Mouse (Mus musculus): ENCODE measurements at regions not wholly inside any gene's neighbourhood (a gene's known extent, or its start where the extent isn't known, plus 50 kb on each side); places are given as distances from the start of the nearest gene placed in this dataset.
A peak's percentile ranks its signal among the peaks of the same experiment; 100 is the strongest.
"Not testable (repeated sequence)": the region's sequence is repeated elsewhere in the genome, so short reads cannot be mapped to it uniquely, and the experiment has no call there.

DNA sequence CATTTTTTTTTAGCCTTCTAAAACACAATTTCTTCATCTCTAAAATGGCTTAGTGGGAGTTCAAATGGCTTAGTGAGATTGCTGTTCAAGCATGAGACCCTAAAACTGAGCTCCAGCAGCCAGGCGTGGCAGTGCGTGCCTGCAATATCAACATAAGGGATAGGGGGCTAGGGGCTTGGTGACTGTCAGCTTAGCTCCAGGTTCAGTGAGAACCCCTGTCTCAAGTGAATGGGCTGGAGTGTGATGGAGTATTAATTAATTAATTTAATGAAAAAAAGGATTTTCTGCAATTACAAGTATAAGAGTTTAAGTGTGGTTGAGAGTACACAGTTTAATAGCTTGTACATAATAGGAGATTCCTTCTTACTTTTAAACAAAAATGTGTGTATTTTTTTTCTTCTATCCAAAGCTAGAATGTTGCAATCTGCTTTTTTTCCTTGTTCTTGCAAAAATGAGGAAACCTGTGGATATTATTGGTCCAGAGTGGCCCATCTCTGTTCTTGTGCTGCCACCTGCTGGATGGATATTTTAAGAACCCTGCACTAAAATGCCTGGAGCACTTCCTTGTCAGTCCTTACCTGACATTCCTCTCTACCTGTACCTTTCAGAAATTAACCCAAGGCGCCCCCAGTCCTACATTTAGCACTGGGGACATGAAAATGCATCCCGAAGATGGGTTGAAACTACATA is 54.0 kb upstream of the Usp47 start:
- peak; percentile 17 to 45 for DNase-seq (ENCODE audit: low spot score in 2 of 2)

- no peak for DNase-seq (ENCODE audit: low spot score in 2 of 2)
These were observed 55.0 kb upstream of the Usp47 start for GRCm38 (mm10) chr7:111968261-111968660.

- DNase-seq (ENCODE audit: low spot score in 2 of 2): no peak
These were observed 56.6 kb upstream of the Usp47 start for GRCm38 (mm10) chr7:111966716-111967115.

GRCm38 (mm10) chr7:111963969-111964368 is 59.3 kb upstream of the Usp47 start:
- DNase-seq (ENCODE audit: low spot score in 2 of 2): no peak

GRCm38 (mm10) chr7:111959977-111960376 is 63.3 kb upstream of the Usp47 start:
- no peak for DNase-seq (ENCODE audit: low spot score in 2 of 2)

- no peak for DNase-seq (ENCODE audit: low spot score in 2 of 2)
These were observed 66.6 kb upstream of the Usp47 start for GRCm38 (mm10) chr7:111956671-111957070.

DNA sequence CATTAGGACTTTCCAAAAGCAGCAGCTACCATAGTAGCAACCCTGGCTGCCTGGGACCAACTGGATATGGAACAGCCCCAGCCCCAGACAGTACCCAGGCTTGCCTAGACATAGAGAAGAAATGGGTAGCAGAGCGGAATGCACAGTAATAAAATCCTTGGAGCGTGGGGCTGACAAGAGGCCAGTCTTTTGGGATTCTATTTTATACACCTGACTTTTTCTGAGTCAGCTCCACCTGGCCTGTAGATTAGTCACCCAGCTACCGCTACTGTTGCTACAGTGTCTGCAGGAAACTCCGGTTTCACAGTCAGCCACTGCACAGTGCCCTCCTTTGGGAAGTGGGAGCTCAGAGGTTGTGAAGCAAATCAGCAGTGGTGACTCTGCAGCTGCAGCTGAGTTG is 83.7 kb upstream of the Usp47 start:
- no peak for DNase-seq (ENCODE audit: low spot score in 2 of 2)

DNA sequence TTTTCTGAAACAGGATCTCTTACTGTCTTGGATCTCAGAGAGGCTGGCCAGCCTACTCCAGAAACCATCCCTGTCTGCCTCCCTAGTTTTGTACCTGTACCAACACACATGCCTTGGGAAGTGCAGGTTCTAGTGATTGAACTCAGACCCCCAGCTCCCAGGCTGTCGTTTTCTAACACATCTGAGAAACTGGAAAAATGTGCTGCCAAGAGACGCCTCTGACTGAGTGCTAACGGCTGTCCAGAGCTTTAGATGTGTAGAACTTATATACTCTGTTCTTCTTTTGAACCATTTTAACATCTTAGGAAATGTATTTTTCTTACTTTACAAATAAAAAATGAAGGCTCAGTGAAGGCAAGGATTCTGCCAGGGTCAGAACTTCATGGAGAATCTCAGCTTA is 85.8 kb upstream of the Usp47 start:
- DNase-seq (ENCODE audit: low spot score in 2 of 2): no peak

GRCm38 (mm10) chr7:111937102-111937501 is 86.2 kb upstream of the Usp47 start:
- no peak for DNase-seq (ENCODE audit: low spot score in 2 of 2)

GRCm38 (mm10) chr7:111932725-111933124 is 90.6 kb upstream of the Usp47 start:
- DNase-seq (ENCODE audit: low spot score in 2 of 2): peak; percentile 14 to 26

DNA sequence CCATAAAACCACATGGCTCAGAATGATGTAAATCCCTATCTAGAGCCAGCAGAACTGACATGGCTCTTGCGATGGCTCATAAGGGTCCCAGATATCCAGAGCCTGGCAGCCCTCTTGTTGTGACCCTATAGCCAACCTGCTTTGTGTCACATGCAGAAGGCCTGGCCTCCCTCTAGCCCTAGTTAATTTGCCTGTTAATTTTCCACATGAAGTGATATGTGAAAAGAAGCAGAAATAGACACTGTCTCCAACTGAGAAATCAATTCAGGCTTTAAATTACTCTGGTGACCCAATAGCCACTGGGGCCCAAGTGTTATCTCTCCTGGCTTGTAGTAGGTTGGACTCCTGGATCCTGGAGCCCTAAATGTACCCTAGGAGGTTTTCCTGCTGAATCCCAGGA is 103.3 kb upstream of the Usp47 start:
- no peak for DNase-seq (ENCODE audit: low spot score in 2 of 2)

- no peak for DNase-seq (ENCODE audit: low spot score in 2 of 2)
These were observed 119.5 kb upstream of the Usp47 start for GRCm38 (mm10) chr7:111903741-111904231.

GRCm38 (mm10) chr7:111897016-111897415 is 117.2 kb upstream of the Galnt18 start:
- DNase-seq (ENCODE audit: low spot score in 2 of 2): no peak

DNA sequence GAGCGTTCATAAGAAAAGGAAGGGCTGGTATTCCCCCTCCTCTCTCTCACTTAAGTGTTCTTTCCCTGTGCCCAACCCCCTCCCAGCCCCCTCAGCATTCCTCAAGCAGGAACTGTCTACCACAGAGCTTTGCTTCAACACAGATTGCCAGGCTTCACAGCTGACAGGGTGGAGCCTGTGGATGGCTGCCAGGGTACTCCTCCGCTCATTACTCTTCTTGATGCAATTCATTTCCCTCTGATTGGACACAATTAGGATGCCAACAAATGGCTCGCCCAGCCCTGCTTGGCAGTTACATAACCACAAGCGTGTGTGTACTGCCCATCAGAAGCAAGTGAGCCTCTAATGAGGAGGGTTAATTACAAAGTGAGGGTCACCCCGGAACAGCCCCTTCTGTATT is 116.5 kb upstream of the Galnt18 start:
- peak; percentile 12 to 37 for DNase-seq (ENCODE audit: low spot score in 2 of 2)

GRCm38 (mm10) chr7:111882991-111883390 is 103.2 kb upstream of the Galnt18 start:
- no peak for DNase-seq (ENCODE audit: low spot score in 2 of 2)

GRCm38 (mm10) chr7:111880067-111880675 is 100.4 kb upstream of the Galnt18 start:
- DNase-seq (ENCODE audit: low spot score in 2 of 2): no peak

DNA sequence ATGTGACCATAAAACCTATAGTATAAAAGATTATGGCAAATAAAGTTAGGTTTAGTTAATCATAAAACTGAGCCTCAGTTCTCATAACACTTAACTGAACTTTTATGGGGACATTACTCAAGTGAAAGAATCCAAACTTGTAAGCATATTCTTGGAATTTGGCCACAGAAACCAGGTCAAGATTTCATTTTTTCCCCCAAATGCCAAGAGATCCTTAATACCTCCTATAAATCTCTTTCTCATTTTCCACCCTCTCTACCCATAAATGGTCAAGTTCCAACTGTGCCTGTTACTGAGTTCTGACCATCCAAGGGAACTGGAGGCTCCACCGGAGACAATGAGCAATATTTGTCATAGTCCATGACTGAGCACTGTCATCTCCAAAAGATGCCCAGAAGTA is 97.8 kb upstream of the Galnt18 start:
- no peak for DNase-seq (ENCODE audit: low spot score in 2 of 2)

DNA sequence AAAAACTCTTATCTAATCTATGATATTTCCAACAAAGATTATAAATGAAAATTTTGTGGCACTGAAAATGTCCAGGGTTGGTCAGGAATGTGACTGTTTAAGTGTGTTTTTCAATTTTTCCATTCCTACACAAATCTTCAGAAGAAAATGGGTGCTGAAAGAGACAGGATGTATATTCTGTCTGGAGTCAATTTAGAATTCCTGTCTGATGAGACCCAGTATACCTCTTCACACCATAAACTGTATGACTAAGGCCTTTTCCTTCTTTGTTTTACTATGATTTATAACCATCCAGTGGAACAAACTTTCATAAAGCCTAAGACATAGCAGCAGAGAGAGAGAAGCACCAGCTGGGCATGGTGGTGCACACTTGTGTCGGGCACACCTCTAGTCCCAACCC is 96.2 kb upstream of the Galnt18 start:
- no peak for DNase-seq (ENCODE audit: low spot score in 2 of 2)

DNA sequence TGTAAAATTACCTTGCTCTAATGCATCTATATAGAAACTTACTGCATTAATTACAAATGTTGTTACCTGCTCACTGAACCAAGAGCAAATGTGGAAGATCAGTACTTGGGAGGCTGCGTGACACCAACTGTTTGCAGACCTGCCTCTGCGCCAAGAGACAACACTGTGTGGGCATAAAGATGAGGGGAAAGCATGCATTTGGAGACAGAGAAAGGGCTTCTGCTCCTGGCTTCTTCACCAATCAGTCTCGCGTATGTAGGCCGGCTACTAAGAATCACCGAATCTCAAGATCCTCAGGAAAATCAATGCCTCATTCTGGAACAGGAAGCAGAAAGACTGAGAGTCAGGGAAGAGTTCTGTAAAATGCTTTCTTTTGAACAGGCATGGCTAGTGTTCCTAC is 89.6 kb upstream of the Galnt18 start:
- DNase-seq (ENCODE audit: low spot score in 2 of 2): no peak

DNA sequence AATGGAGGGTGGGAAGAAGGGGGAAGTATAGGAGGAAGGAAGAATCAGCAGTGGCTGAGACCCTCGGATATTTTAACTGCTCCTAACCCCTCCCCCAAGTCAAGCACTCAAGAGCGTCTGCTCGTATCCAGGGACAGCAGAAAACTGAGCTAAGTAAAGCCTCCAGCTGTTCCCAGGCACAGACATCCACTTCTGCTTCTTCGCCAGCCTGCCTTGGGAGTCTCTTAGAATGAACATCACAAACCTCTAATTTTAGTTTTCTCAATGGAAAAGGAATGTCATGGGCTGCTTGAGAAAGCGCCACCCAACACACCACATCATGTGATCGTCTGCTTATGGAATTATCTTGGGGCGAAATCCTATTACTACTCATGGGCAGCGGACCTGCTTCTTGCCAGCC is 83.3 kb upstream of the Galnt18 start:
- DNase-seq (ENCODE audit: low spot score in 2 of 2): no peak

GRCm38 (mm10) chr7:111858291-111858690 is 78.5 kb upstream of the Galnt18 start:
- not testable (repeated sequence) for DNase-seq (ENCODE audit: low spot score in 2 of 2)

DNA sequence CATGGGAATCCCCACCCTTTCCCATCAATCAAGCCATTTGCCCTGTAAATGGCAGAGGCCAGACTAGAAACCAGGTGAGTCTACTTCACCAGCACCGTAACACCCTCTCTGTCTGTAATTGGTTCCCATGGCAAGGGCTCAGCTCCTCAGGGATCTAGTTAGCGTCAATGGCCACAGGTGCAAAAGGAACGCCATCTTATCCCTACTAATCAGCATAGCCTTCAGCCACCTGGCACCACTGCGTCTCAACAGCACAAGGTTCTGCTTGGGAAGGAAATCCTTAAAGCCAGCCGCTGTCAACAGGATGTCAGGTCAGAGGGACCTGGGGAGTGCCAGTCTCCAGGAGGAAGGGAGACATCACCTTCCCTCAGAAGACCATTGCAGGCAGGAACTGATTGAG is 77.2 kb upstream of the Galnt18 start:
- DNase-seq (ENCODE audit: low spot score in 2 of 2): no peak

- DNase-seq (ENCODE audit: low spot score in 2 of 2): no peak
These were observed 75.5 kb upstream of the Galnt18 start for GRCm38 (mm10) chr7:111855309-111855708.

GRCm38 (mm10) chr7:111846417-111846816 is 66.6 kb upstream of the Galnt18 start:
- no peak for DNase-seq (ENCODE audit: low spot score in 2 of 2)
